Mouse (Mus musculus): ENCODE data around the gene Itgal.
"Not testable (repeated sequence)": the region's sequence is repeated elsewhere in the genome, so short reads cannot be mapped to it uniquely, and the experiment has no call there.

Gene Itgal

GRCm38 (mm10) chr7:127296098-127296497 lies at the start of gene Itgal:
Gene Itgal (plus strand): TSS chr7:127296260.
- DNase-seq: peak; percentile 76 to 83

- DNase-seq: not testable (repeated sequence)
These were observed 45.5 kb upstream of the Itgal start for GRCm38 (mm10) chr7:127250511-127250910.

DNA sequence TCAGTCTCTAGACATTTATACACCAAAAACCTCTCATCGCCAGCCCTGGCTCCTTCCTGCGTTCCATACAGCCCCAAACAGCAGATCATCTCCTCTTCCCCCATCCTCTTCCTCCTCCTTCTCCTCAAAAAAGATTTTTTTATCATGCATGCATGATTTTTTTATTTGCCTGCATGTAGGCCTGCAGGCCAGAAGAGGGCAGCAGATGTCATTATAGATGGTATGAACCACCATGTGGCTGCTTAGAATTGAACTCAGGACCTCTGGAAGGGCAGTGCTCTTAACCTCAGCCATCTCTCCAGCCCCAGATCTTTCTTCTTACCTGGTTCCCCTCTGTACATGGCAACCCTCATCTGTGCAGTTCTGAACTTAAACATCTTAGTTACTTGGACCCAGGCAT lies 43.6 kb upstream of the Itgal start:
- DNase-seq: peak; percentile 37 to 38

DNA sequence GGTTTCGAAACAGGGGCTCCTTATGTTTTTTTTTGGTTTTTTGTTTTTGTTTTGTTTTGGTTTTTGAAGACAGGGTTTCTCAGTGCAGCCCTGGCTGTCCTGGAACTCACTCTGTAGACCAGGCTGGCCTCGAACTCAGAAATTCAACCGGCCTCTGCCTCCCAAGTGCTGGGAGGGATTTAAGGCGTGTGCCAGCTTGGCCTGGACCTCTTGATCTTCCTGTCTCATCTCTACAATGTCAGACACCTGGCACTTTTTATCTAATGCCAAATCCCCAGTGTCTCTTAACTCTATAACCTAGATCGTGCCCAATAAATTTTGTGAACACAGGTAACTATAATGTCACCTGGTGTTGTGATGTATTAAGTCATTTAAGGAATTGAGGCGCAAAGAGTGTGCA lies 42.7 kb upstream of the Itgal start:
- DNase-seq: peak in 1 of 2 experiments; percentile 30

DNA sequence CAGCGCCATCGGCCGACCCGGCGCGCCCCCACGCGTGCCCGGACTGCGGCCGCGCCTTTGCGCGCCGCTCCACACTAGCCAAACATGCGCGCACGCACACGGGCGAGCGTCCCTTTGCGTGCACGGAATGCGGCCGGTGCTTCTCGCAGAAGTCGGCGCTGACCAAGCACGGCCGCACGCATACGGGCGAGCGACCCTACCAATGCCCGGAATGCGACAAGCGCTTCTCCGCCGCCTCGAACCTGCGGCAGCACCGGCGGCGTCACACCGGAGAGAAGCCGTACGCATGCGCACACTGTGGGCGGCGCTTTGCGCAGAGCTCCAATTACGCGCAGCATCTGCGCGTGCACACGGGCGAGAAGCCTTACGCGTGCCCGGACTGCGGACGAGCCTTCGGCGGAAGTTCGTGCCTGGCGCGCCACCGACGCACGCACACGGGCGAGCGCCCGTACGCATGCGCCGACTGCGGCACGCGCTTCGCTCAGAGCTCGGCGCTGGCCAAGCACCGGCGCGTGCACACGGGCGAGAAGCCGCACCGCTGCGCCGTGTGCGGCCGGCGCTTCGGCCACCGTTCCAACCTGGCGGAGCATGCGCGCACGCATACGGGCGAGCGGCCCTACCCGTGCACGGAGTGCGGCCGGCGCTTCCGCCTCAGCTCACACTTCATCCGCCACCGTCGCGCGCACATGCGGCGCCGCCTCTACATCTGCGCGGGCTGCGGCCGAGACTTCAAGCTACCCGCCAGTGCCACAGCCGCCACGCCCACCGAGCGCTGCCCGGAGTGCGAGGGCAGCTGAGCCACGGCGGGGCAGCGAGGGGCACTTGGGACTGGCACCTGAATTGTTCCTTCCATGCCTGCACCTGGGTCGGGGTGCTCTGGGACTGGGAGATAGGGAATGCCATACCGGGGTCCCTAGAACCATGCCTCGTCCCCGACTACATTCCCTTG lies 42.0 kb upstream of the Itgal start:
- peak; percentile 93 to 96 for DNase-seq

GRCm38 (mm10) chr7:127255008-127255407 lies 41.1 kb upstream of the Itgal start:
- DNase-seq: no peak

GRCm38 (mm10) chr7:127255965-127256364 lies 40.1 kb upstream of the Itgal start:
- no peak for DNase-seq

DNA sequence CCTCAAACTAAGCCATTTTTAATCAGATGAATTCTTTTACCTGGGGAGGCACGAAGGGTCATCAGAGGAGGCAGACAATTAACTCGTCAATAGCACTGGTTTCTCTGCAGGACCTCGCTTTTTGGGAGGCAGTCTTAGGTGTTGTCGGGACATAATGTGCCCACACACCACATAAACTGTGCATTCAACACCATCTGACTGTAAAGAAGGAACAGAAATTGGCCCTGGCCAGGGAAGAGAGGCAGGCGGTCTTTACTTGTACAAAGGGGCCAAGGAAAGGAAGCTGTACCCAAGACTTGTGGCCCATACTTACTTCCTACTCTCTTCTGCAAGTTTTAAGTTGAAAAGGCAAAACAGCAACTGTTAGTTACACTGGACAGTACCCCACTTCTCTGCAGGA lies 39.5 kb upstream of the Itgal start:
- no peak for DNase-seq

DNA sequence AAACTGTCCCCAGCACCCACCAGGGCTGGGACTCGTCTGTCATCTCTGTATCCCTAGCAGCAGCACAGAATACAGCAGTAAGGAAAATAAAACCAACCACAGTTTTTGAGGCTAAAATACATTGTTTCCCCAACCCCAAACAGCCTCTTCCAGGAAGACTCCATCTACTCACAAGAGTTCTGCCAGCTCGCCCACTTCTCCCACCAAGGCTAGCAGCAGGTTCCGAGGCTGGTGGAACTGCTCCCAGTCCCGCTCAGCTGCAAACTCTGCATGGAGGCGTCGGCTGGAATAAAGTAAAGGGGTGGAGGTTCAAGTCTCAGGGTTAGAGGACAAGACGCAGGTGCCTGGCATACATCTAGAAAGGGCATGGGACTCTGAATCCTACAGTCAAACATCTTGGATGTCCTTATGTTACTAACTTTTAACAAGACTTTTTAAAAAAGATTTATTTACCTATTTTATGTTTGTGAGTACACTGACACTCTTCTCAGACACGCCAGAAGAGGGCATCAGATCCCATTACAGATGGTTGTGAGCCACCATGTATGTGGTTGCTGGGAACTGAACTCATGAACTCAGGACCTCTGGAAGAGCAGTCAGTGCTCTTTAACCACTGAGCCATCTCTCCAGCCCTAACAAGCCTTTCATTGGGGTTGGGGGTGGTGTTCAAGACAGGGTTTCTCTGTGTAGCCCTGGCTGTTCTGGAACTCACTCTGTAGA lies 36.7 kb upstream of the Itgal start:
- DNase-seq: no peak

DNA sequence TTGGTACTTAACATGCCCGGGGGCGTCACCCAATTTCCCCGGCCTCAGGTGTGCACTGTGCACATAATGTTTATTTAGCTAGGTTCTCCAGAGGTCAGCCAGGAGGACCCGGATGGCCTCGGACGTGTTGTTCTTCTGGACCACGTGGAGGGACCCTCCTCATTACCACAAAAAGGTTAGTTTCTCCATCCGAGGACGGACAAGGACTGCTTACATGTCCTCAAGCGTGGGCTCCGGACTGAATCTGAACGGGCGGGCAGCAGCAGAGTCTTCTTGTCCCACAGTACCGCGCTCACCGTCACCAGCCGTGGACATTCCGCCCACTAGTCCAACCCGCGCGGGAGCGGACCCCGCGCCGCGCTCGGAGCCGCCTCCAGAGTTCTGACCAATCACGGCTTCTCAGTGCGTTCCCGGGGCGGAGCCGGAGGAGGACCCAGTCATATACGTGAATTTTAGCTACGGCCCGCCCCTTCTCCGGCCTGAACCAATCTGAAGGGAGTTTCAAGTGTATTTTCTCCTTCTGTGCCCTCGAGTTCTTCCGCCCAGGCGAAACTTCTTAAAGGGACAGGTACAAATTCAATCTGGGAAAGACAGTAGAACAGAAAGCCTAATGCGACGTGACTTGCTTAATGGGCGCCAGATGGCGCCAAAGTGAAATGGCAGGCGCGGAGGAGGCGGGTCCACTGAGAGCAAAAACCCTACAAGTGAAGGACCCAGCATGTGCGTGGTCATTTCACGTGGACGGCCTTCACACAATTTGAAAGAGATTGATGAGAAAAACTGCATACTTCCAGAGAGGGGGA lies 35.5 kb upstream of the Itgal start, which contains the start of gene Dctpp1:
Gene Dctpp1 (minus strand): TSS at position 401 of the 803 bp plus-strand sequence.
- DNase-seq: peak; percentile 96 to 98

DNA sequence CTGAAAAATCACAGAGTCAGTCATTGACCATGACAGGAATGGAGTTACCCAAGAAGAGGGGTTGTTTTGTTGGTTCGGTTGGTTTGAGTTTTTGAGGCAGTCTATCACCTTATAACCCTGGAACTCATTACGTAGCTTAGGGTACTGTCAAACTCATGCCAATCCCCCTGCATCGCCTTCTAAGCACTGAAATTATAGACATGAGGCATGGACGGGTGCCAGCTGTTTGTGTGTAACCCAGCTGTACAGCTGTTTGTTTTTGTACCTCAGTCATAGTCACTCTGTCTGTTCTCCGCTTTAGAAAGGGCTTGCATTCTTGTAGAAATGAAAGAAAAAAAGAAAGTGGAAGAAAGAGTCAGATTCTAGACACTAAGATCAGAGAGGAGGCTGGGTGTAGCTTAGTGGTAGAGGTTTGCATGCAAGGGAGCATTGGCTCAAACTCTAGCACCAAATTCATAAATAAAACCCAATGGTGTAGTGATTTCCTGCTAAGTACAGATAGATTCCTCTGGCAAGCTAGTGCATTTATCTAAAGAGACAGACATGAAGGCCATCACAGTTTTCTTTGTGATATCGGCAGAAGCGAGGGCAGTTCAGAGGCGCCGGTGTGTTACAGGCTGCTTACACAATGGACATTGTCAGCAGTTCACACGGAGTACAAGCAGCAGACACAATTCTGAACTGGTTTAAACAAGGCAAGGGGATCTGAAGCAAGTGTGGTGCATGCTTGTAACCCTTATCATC lies 33.7 kb upstream of the Itgal start:
- no peak for DNase-seq

- DNase-seq: no peak
These were observed 32.5 kb upstream of the Itgal start for GRCm38 (mm10) chr7:127263526-127263925.

GRCm38 (mm10) chr7:127270256-127270655 lies 25.8 kb upstream of the Itgal start:
- DNase-seq: no peak

DNA sequence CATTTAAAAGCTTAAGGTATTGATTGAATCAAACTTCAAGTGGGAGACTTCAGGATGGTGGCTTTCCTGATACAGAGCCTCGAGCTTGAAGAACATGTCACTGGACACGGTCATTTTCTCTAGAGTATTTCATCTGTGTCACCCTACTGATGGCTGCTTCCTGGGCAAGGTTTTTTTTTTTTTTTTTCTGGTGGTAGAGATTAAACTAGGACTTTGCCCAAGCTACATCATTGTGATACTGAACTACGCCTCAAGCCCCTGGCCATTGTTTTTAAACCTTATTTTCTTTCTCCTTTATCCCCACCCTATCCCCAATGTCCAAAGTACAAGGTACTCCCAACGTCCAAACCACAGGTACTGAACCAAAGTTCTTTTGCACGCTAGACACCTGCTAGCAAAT lies 25.4 kb upstream of the Itgal start:
- DNase-seq: no peak

DNA sequence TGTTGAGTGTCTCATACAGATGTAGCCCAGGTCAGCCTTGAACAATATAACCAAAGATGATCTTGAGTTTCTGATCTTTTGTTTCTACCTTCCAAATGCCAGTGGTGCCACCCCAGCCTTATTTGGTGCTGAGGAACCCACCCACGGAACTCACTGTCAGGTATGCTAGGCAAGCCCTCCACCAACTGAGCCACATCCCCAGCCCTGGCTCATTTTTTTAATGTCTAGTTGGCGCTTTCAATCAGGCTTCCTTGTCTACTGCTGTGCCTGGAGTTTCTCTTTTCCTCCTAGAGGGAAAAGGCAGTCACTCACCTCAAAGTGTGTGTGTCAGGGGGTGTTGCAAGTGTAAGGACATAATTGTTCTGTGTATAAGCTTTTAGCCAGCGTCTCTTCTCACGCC lies 25.0 kb upstream of the Itgal start:
- DNase-seq: no peak

DNA sequence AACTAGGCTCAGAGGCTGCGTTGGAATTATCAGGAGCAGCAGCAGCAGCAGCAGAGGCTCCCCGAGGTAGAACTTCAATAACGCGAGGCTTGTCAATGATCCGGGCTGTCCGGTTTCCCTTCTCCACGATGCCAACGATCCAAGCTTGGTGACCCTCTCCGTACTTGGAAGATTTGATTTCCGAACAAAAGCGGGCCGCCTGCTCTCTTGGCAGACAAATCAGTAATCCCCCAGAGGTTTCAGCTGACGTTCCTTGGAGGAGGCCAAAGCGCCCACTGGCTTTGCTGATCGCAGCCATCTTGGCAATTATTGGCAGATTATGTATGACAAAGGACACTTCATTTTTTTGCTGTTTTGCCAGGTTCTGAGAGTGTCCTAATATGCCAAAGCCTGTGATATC lies 23.5 kb upstream of the Itgal start:
- DNase-seq: no peak

DNA sequence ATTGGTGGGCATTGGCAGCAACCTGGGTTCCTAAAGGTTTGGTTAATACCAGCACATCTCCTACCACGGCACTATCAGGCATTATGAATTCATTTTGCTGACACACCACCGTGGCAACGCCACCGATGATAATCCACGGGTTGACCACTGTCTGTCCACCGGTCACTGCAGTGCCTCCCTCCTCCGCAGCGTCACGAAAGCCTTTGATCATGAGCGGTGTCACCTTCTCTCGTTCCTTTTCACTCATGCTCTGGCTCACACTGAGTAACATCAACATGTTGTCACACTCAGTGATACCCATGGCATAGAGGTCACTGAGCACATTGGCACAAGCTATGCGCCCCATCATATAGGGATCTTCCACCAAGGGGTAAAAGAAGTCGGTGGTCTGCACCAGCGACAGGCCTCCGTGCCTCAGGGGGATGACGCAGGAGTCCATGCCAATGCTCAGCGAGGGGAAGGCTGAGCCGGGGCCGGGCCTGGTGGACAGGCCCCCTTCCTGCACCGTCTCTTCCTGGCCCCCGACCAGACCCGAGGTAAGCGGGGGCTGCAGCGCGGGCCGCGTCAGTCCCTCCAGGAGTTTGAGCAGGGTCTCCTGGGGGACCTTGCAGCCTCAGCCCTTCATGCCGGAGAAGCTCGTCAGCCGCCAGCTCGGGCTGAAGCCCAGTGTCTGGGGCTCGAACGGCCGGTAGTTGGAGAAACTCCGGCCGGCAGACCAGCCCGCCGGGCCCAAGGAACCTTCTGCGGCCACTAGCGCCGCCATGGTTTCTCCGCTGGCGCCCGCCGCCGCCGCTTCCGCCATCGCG lies 22.7 kb upstream of the Itgal start:
- DNase-seq: peak in 1 of 2 experiments; percentile 63

GRCm38 (mm10) chr7:127273925-127274789 lies 21.9 kb upstream of the Itgal start, which contains the start of gene Sephs2:
Gene Sephs2 (minus strand): TSS chr7:127274055.
- DNase-seq: peak; percentile 91 to 95

DNA sequence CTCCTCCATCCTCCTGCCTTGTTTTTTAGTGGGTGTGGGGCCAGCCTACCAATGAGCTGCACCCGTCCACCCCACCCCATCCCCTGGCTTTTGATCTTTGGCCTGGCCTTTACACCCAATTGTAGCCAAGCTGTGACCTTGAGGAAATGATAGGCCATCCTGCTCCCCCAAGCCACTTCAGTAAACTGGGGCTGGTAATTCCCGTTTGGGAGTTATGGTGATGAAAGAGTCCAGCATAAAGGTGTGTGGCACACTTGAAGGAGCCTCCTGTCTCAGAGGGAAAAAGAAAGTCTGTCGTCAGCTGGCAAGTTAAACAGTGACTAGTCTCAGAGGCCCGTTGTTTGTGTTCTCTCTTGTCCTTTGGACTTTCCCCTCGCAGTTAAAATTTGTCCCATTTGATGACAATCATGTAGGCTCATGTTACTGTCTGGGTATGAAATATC lies 19.5 kb upstream of the Itgal start:
- no peak for DNase-seq

DNA sequence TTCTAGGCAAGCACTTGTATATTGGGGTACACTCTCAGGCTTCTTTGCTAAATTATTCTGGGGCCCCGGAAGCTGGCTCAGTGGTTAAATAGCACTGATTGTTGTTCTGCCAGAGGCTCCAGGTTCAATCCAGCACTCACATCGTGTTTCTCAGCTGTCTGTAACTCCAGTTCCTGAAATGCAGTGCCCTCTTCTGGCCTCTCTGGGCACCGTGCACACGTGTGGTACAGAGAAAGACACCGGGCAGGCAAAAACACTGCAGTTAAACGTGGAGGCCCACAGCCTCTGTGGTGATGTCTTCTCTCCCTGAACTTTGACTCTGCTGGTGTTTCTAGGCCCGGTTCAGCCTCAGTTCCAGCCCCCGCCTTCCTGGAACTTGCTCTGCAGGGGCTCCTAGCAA lies 17.7 kb upstream of the Itgal start:
- DNase-seq: peak; percentile 78 to 82
